Mouse (Mus musculus) heart, postnatal 0 days (tissue): ENCODE results near the gene Cd80. TPM values are rescaled to one million over a fixed set of nuclear protein-coding genes. Genes with fewer than 3 reads are reported as not detected.

Source experiments
- ATAC-seq: fragments of 200-750 bp; cut with Nextera tagmentation; 2 replicates; pipeline ENCODE4 v1.8.0; 2017; ENCODE audit warnings: low read depth, moderate number of reproducible peaks, moderate library complexity; ENCODE audit not compliant: insufficient read depth
- DNase-seq: peaks from one replicate; pipeline ENCODE4 v3.0.0-alpha.2; 2016; ENCODE audit warnings: low spot score
- H3K27ac ChIP-seq: fragments of 300-500 bp; sonication (generic); 2 replicates; pipeline ENCODE4 v1.5.1; 2014; ENCODE audit warnings: low read depth, mild to moderate bottlenecking
- H3K27me3 ChIP-seq: fragments of 300-500 bp; sonication (generic); 2 replicates; pipeline ENCODE4 v1.6.1; 2014; ENCODE audit warnings: low read length, mixed read lengths; ENCODE audit not compliant: control insufficient read depth, insufficient read depth
- H3K36me3 ChIP-seq: fragments of 300-500 bp; sonication (generic); replicated peaks from 2 replicates; pipeline ENCODE4 v1.6.1; 2014; ENCODE audit warnings: low read length, mixed read lengths; ENCODE audit not compliant: control insufficient read depth, insufficient read depth
- H3K4me1 ChIP-seq: fragments of 300-500 bp; sonication (generic); 2 replicates; pipeline ENCODE4 v1.6.1; 2014; ENCODE audit warnings: antibody characterized with exemption; ENCODE audit not compliant: control insufficient read depth, insufficient read depth
- H3K4me2 ChIP-seq: fragments of 300-500 bp; sonication (generic); 2 replicates; pipeline ENCODE4 v1.6.1; 2014; ENCODE audit warnings: low read depth, mild to moderate bottlenecking, low read length, moderate library complexity
- H3K4me3 ChIP-seq: fragments of 300-500 bp; sonication (generic); 2 replicates; pipeline ENCODE4 v1.5.1; 2014; ENCODE audit warnings: low read depth, low read length
- H3K9ac ChIP-seq: fragments of 300-500 bp; sonication (generic); replicated peaks from 2 replicates; pipeline ENCODE4 v1.6.1; 2014; ENCODE audit warnings: low read depth, low read length, mixed read lengths
- H3K9me3 ChIP-seq: fragments of 300-500 bp; sonication (generic); replicated peaks from 2 replicates; pipeline ENCODE4 v1.6.1; 2016; ENCODE audit warnings: low read length; ENCODE audit not compliant: control insufficient read depth
- CTCF ChIP-seq: IDR thresholded peaks from 2 replicates; pipeline ENCODE4 v1.5.1; 2016; ENCODE audit warnings: antibody characterized with exemption, control low read depth, low read depth
- EP300 ChIP-seq: IDR thresholded peaks from 2 replicates; pipeline ENCODE4 v1.6.1; 2016; ENCODE audit warnings: antibody characterized with exemption, low read depth
- WGBS: fragments of 180-500 bp; shearing (Covaris S2); extraction: QIAGEN DNeasy Blood & Tissue Kit; methylation state at CpG from one replicate; pipeline ENCODE4 v1.1.7; 2014; 5-methylcytosine and 5-hydroxymethylcytosine counted together
- polyA plus RNA-seq: library from polyadenylated mRNA; unstranded; fragments of >200 nt; fragmentation: Nextera tagmentation; extraction: Ambion mirVana; gene quantifications from 2 replicates; pipeline ENCODE4 v1.2.1, GENCODE M21; 2015
- total RNA-seq: library from RNA; depleted of rRNA; stranded (reverse); fragments of >200 nt; gene quantifications from 2 replicates; pipeline ENCODE4 v1.2.3, GENCODE M21; 2014; ENCODE audit warnings: low replicate concordance; rRNA removed

The Cd80 gene
- 0.15 TPM in 1 of 2 replicates, not detected in the other for total RNA-seq
- 0.22 and 0.34 TPM in 2 replicates for polyA plus RNA-seq

GRCm38 (mm10) chr16:38455511-38456418 is at the start of gene Cd80:
Gene Cd80, plus strand, starts transcription at chr16:38455561.
- Histone ChIP-seq H3K9me3 (no peaks in the 10 kb centered on the region), H3K27ac (no peak within 1 kb of the TSS), H3K9ac (no peak within 1 kb of the TSS), H3K27me3 (no peaks in the 10 kb centered on the region), H3K4me1 (peaks cover 11% of the 10 kb centered on the region; the same call in 1 of the 2 replicates), H3K4me2 (no peak within 1 kb of the TSS), H3K36me3 (no peaks in the 10 kb centered on the region), H3K4me3 (no peak within 1 kb of the TSS)
- WGBS: 62% methylated on average over 17 of the region's 17 CpGs
- ATAC-seq (no peak), DNase-seq (no peak)
- TF ChIP-seq EP300 (no peak), CTCF (no peak)

- H3K4me1 ChIP-seq: no peaks in the 10 kb centered on the region
- H3K9me3 ChIP-seq: no peaks in the 10 kb centered on the region
- ATAC-seq (no peak), DNase-seq (no peak)
- no peak overlapping the region for H3K9ac ChIP-seq
- no peak overlapping the region for H3K4me3 ChIP-seq
- no peak overlapping the region for H3K27ac ChIP-seq
- WGBS: 55% methylated on average over 5 of the region's 5 CpGs
- H3K36me3 ChIP-seq: no peaks in the 10 kb centered on the region
- TF ChIP-seq EP300: no peak
- no peak for TF ChIP-seq CTCF
- no peak overlapping the region for H3K4me2 ChIP-seq
- no peaks in the 10 kb centered on the region for H3K27me3 ChIP-seq
Measured at GRCm38 (mm10) chr16:38406293-38406692, 49.1 kb upstream of the Cd80 start.

GRCm38 (mm10) chr16:38406708-38407107 is 48.7 kb upstream of the Cd80 start:
- no peak for TF ChIP-seq EP300
- no peak for TF ChIP-seq CTCF
- Histone ChIP-seq H3K27me3 (no peaks in the 10 kb centered on the region), H3K9ac (no peak overlapping the region), H3K36me3 (no peaks in the 10 kb centered on the region), H3K27ac (no peak overlapping the region), H3K4me3 (no peak overlapping the region), H3K4me1 (no peaks in the 10 kb centered on the region), H3K4me2 (no peak overlapping the region), H3K9me3 (no peaks in the 10 kb centered on the region)
- WGBS: 63% methylated on average over 6 of the region's 6 CpGs
- DNase-seq (no peak), ATAC-seq (no peak)

- no peaks in the 10 kb centered on the region for H3K27me3 ChIP-seq
- no peak overlapping the region for H3K9ac ChIP-seq
- 42% methylated on average over 5 of the region's 5 CpGs for WGBS
- DNase-seq (no peak), ATAC-seq (no peak)
- H3K4me1 ChIP-seq: no peaks in the 10 kb centered on the region
- no peaks in the 10 kb centered on the region for H3K9me3 ChIP-seq
- TF ChIP-seq EP300: no peak
- no peak for TF ChIP-seq CTCF
- no peak overlapping the region for H3K4me3 ChIP-seq
- H3K4me2 ChIP-seq: no peak overlapping the region
- H3K36me3 ChIP-seq: no peaks in the 10 kb centered on the region
- H3K27ac ChIP-seq: no peak overlapping the region
Measured at GRCm38 (mm10) chr16:38407584-38407983, 47.8 kb upstream of the Cd80 start.

GRCm38 (mm10) chr16:38408416-38408815 is 46.9 kb upstream of the Cd80 start:
- DNase-seq: no peak
- WGBS: 94% methylated on average over 8 of the region's 8 CpGs
- Histone ChIP-seq H3K27me3 (no peaks in the 10 kb centered on the region), H3K9ac (no peak overlapping the region), H3K27ac (no peak overlapping the region), H3K4me2 (no peak overlapping the region), H3K4me3 (no peak overlapping the region), H3K9me3 (no peaks in the 10 kb centered on the region), H3K36me3 (no peaks in the 10 kb centered on the region), H3K4me1 (no peaks in the 10 kb centered on the region)
- no peak for ATAC-seq
- TF ChIP-seq CTCF (no peak), EP300 (no peak)

- DNase-seq (no peak), ATAC-seq (no peak)
- WGBS: 76% methylated on average over 7 of the region's 7 CpGs
- no peak overlapping the region for H3K4me3 ChIP-seq
- H3K36me3 ChIP-seq: no peaks in the 10 kb centered on the region
- H3K9ac ChIP-seq: no peak overlapping the region
- no peak overlapping the region for H3K4me2 ChIP-seq
- H3K27ac ChIP-seq: no peak overlapping the region
- no peaks in the 10 kb centered on the region for H3K4me1 ChIP-seq
- TF ChIP-seq CTCF: no peak
- no peak for TF ChIP-seq EP300
- H3K9me3 ChIP-seq: no peaks in the 10 kb centered on the region
- H3K27me3 ChIP-seq: no peaks in the 10 kb centered on the region
Measured at GRCm38 (mm10) chr16:38414953-38415352, 40.4 kb upstream of the Cd80 start.
